Mouse (Mus musculus): ENCODE results near the gene Ccr8. TPM values are rescaled to one million over a fixed set of nuclear protein-coding genes. Genes with fewer than 3 reads are reported as not detected.

The Ccr8 gene
- total RNA-seq (2014; rRNA removed) (not detected in 2 replicates), polyA plus RNA-seq (2012; rRNA removed) (0.07 TPM in 1 of 2 replicates, not detected in the other)

- 87% methylated on average over 5 of the region's 5 CpGs for WGBS
- TF ChIP-seq POLR2A (IDR thresholded peaks at IDR 0.05; ENCODE audit: extremely low read depth, insufficient read depth, low read length) (no peak), CTCF (IDR thresholded peaks at IDR 0.05; ENCODE audit: low read depth, low read length) (no peak)
- no peaks in the 10 kb centered on the region for H3K36me3 ChIP-seq (ENCODE audit: control insufficient read depth, insufficient read depth, low read length)
- no peak within 1 kb of the TSS for H3K4me3 ChIP-seq (ENCODE audit: insufficient read depth, low read depth, low read length)
- no peaks in the 10 kb centered on the region for H3K79me2 ChIP-seq (ENCODE audit: control insufficient read depth, insufficient read depth, low read length)
- H3K9ac ChIP-seq (ENCODE audit: low read depth, low read length): no peak within 1 kb of the TSS
- no peaks in the 10 kb centered on the region for H3K4me1 ChIP-seq (ENCODE audit: control insufficient read depth, insufficient read depth, low read length)
- H3K27ac ChIP-seq (replicated peaks; ENCODE audit: insufficient read depth, low read depth, low read length): no peak within 1 kb of the TSS
- DNase-seq (ENCODE audit: extremely low read depth, low read depth, low spot score): no peak
- H3K27me3 ChIP-seq (ENCODE audit: control insufficient read depth, insufficient read depth, low read length): no peaks in the 10 kb centered on the region
Measured at GRCm38 (mm10) chr9:120091696-120092238, at the start of gene Ccr8. TSS of gene Ccr8 (plus strand) at chr9:120092114.

GRCm38 (mm10) chr9:120043115-120043514 is 48.8 kb upstream of the Ccr8 start:
- Histone ChIP-seq H3K27me3 (ENCODE audit: control insufficient read depth, insufficient read depth, low read length) (no peaks in the 10 kb centered on the region), H3K4me3 (ENCODE audit: insufficient read depth, low read depth, low read length) (no peak overlapping the region), H3K9ac (ENCODE audit: low read depth, low read length) (no peak overlapping the region), H3K79me2 (ENCODE audit: control insufficient read depth, insufficient read depth, low read length) (no peaks in the 10 kb centered on the region), H3K27ac (replicated peaks; ENCODE audit: insufficient read depth, low read depth, low read length) (no peak overlapping the region), H3K4me1 (ENCODE audit: control insufficient read depth, insufficient read depth, low read length) (peaks cover 3% of the 10 kb centered on the region; the same call in 1 of the 2 replicates), H3K36me3 (ENCODE audit: control insufficient read depth, insufficient read depth, low read length) (no peaks in the 10 kb centered on the region)
- DNase-seq (ENCODE audit: extremely low read depth, low read depth, low spot score): no peak
- WGBS: 87% methylated on average over 7 of the region's 7 CpGs
- TF ChIP-seq CTCF (IDR thresholded peaks at IDR 0.05; ENCODE audit: low read depth, low read length) (no peak), POLR2A (IDR thresholded peaks at IDR 0.05; ENCODE audit: extremely low read depth, insufficient read depth, low read length) (no peak)

GRCm38 (mm10) chr9:120048495-120048894 is 43.4 kb upstream of the Ccr8 start:
- H3K4me3 ChIP-seq (ENCODE audit: insufficient read depth, low read depth, low read length): no peak overlapping the region
- H3K9ac ChIP-seq (ENCODE audit: low read depth, low read length): no peak overlapping the region
- no peak for TF ChIP-seq POLR2A (IDR thresholded peaks at IDR 0.05; ENCODE audit: extremely low read depth, insufficient read depth, low read length)
- no peak for TF ChIP-seq CTCF (IDR thresholded peaks at IDR 0.05; ENCODE audit: low read depth, low read length)
- no peak overlapping the region; the same call in 1 of the 2 replicates for H3K27ac ChIP-seq (replicated peaks; ENCODE audit: insufficient read depth, low read depth, low read length)
- no peaks in the 10 kb centered on the region for H3K79me2 ChIP-seq (ENCODE audit: control insufficient read depth, insufficient read depth, low read length)
- WGBS: 26% methylated on average over 6 of the region's 6 CpGs
- DNase-seq (ENCODE audit: extremely low read depth, low read depth, low spot score): peak; percentile 93
- H3K4me1 ChIP-seq (ENCODE audit: control insufficient read depth, insufficient read depth, low read length): peaks cover 12% of the 10 kb centered on the region
- H3K27me3 ChIP-seq (ENCODE audit: control insufficient read depth, insufficient read depth, low read length): no peaks in the 10 kb centered on the region
- H3K36me3 ChIP-seq (ENCODE audit: control insufficient read depth, insufficient read depth, low read length): no peaks in the 10 kb centered on the region

GRCm38 (mm10) chr9:120049407-120049806 is 42.5 kb upstream of the Ccr8 start:
- H3K79me2 ChIP-seq (ENCODE audit: control insufficient read depth, insufficient read depth, low read length): no peaks in the 10 kb centered on the region
- no peaks in the 10 kb centered on the region for H3K36me3 ChIP-seq (ENCODE audit: control insufficient read depth, insufficient read depth, low read length)
- WGBS: 4% methylated on average over 3 of the region's 3 CpGs
- no peak overlapping the region for H3K27ac ChIP-seq (replicated peaks; ENCODE audit: insufficient read depth, low read depth, low read length)
- H3K27me3 ChIP-seq (ENCODE audit: control insufficient read depth, insufficient read depth, low read length): no peaks in the 10 kb centered on the region
- DNase-seq (ENCODE audit: extremely low read depth, low read depth, low spot score): peak; percentile 68
- peaks cover 12% of the 10 kb centered on the region for H3K4me1 ChIP-seq (ENCODE audit: control insufficient read depth, insufficient read depth, low read length)
- TF ChIP-seq CTCF (IDR thresholded peaks at IDR 0.05; ENCODE audit: low read depth, low read length) (no peak), POLR2A (IDR thresholded peaks at IDR 0.05; ENCODE audit: extremely low read depth, insufficient read depth, low read length) (no peak)
- no peak overlapping the region for H3K9ac ChIP-seq (ENCODE audit: low read depth, low read length)
- no peak overlapping the region for H3K4me3 ChIP-seq (ENCODE audit: insufficient read depth, low read depth, low read length)

DNA sequence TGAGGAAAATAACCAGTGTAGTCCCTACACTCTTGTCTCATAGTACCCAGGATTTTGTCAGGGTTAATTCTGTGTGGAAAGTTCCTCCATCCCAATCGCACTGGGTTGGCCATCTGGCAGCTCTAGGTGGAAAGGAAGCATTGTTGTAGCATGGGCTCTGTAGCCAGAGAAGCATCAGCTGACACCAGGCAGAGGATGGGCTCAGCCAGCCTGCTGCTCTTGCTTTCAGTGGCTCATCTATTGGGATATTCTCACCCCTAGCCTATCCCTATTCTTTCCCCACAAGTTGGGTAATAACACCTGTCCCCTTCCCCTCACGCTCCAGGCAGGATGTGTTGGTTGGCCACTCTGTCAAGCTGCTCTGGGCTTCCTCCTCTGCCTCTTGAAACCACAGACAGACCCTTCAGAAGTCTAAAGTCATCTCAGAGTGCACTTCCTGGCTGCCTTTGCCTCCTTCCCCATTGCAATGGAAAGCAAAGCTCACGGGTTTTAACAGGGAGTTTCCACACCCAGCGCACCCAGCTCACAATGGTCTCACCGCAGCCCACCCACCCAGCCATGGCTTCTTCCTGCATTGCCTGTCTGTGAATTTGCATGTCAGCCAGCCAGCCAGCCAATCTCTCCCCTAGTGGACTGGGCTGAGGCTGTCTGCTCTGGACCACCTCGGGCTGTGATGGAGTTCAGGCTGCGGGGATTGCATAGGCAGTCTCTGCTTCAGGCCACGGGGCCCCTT is 37.2 kb upstream of the Ccr8 start:
- no peaks in the 10 kb centered on the region for H3K79me2 ChIP-seq (ENCODE audit: control insufficient read depth, insufficient read depth, low read length)
- DNase-seq (ENCODE audit: extremely low read depth, low read depth, low spot score): no peak
- 71% methylated on average over 8 of the region's 8 CpGs for WGBS
- H3K4me3 ChIP-seq (ENCODE audit: insufficient read depth, low read depth, low read length): no peak overlapping the region
- H3K27me3 ChIP-seq (ENCODE audit: control insufficient read depth, insufficient read depth, low read length): no peaks in the 10 kb centered on the region
- no peaks in the 10 kb centered on the region for H3K4me1 ChIP-seq (ENCODE audit: control insufficient read depth, insufficient read depth, low read length)
- H3K36me3 ChIP-seq (ENCODE audit: control insufficient read depth, insufficient read depth, low read length): no peaks in the 10 kb centered on the region
- TF ChIP-seq CTCF (IDR thresholded peaks at IDR 0.05; ENCODE audit: low read depth, low read length): no peak
- no peak for TF ChIP-seq POLR2A (IDR thresholded peaks at IDR 0.05; ENCODE audit: extremely low read depth, insufficient read depth, low read length)
- no peak overlapping the region for H3K27ac ChIP-seq (replicated peaks; ENCODE audit: insufficient read depth, low read depth, low read length)
- no peak overlapping the region for H3K9ac ChIP-seq (ENCODE audit: low read depth, low read length)

- Histone ChIP-seq H3K4me3 (ENCODE audit: insufficient read depth, low read depth, low read length) (no peak overlapping the region), H3K9ac (ENCODE audit: low read depth, low read length) (no peak overlapping the region), H3K36me3 (ENCODE audit: control insufficient read depth, insufficient read depth, low read length) (no peaks in the 10 kb centered on the region), H3K27me3 (ENCODE audit: control insufficient read depth, insufficient read depth, low read length) (no peaks in the 10 kb centered on the region), H3K27ac (replicated peaks; ENCODE audit: insufficient read depth, low read depth, low read length) (no peak overlapping the region), H3K79me2 (ENCODE audit: control insufficient read depth, insufficient read depth, low read length) (no peaks in the 10 kb centered on the region), H3K4me1 (ENCODE audit: control insufficient read depth, insufficient read depth, low read length) (no peaks in the 10 kb centered on the region)
- no peak for DNase-seq (ENCODE audit: extremely low read depth, low read depth, low spot score)
- WGBS: 88% methylated on average over 9 of the region's 9 CpGs
- TF ChIP-seq POLR2A (IDR thresholded peaks at IDR 0.05; ENCODE audit: extremely low read depth, insufficient read depth, low read length): no peak
- TF ChIP-seq CTCF (IDR thresholded peaks at IDR 0.05; ENCODE audit: low read depth, low read length): no peak
Measured at GRCm38 (mm10) chr9:120056201-120056600, 35.7 kb upstream of the Ccr8 start.
